Comparison of ENCODE assay signal across 8 mouse cellular contexts in the genomic region with DNA sequence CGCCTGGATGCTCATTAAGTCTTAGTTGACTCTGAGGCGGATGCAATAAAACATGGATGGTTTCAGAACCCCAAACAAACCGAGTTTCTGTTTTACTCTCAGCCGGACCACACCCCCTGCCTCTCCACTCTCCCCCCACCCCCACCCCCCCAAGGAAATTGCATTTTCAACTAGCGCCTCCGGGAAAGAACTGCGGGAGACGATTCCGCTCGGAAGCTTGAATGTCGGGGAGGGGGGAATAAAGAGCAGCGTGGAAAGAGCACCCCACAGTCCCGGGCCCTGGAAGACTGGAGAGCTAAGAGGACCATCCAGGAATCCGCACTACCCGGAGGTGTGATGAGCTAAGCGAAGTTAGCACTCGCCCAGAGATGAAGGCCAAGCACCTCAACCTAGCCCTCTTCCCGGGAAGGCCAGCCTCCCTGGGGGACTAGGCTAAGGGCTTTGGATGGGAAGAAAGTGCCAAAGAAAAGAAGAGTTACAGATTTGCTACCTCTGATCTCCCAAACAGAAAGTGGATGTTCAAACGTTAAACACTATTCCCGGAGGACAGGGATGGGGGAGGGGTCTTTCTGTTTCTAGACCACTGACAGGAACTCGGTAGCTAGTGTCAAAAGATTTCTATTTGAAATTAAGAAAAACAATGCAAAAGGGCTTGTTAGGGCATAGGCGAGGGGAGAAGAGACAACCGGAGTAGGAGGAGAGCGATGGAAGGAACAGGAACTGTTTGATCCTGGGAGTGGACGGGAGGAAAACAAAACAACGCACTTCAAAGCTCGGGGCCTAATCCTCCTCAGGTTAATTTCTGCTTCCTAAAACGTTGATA.
DNase-seq lines count a peak whose midpoint lies in the region; ATAC-seq lines count a peak whose summit lies in the region.

No protein-coding gene starts in this region.

- DNase-seq in cerebellum, postnatal 10 days: peak; percentile 37 to 42
- DNase-seq in cerebellum, postnatal 4 days (ENCODE audit: low spot score in 2 of 2): no peak
- DNase-seq in embryo, embryonic 11 days: peak; percentile 57
- DNase-seq in urinary bladder, postnatal 10 days (ENCODE audit: low spot score): no peak
- DNase-seq in cerebellum, adult 11-12 months: no peak

- peaks cover under 1% of the 10 kb centered on the region for H3K4me1 ChIP-seq in hindbrain, embryonic 16.5 days (ENCODE audit: control insufficient read depth, insufficient read depth, low read depth, low read length)
- H3K4me1 ChIP-seq in midbrain, embryonic 13.5 days (replicated peaks): peaks cover 35% of the 10 kb centered on the region

- peaks cover 20% of the 10 kb centered on the region for H3K27me3 ChIP-seq in hindbrain, embryonic 16.5 days (replicated peaks; ENCODE audit: control insufficient read depth, insufficient read depth, low read length)
- peaks cover 76% of the 10 kb centered on the region for H3K27me3 ChIP-seq in midbrain, embryonic 13.5 days

- H3K9ac ChIP-seq in hindbrain, embryonic 16.5 days (ENCODE audit: low read depth, low read length): no peak overlapping the region
- no peak overlapping the region for H3K9ac ChIP-seq in midbrain, embryonic 13.5 days (replicated peaks)

- 2% methylated on average over 28 of the region's 28 CpGs for WGBS in hindbrain, embryonic 16.5 days
- 1% methylated on average over 28 of the region's 28 CpGs for WGBS in midbrain, embryonic 13.5 days

- peak overlapping the region; percentile 49 for H3K4me2 ChIP-seq in hindbrain, embryonic 16.5 days (ENCODE audit: low read length)
- H3K4me2 ChIP-seq in midbrain, embryonic 13.5 days (replicated peaks): peak overlapping the region; percentile 46

- no peak for ATAC-seq in hindbrain, embryonic 16.5 days
- ATAC-seq in midbrain, embryonic 13.5 days: no peak
- ATAC-seq in CD4-positive, CD25-positive, alpha-beta regulatory T cell, adult 4 months: no peak

- H3K27ac ChIP-seq in hindbrain, embryonic 16.5 days (ENCODE audit: low read depth, low read length): no peak overlapping the region
- H3K27ac ChIP-seq in midbrain, embryonic 13.5 days: no peak overlapping the region

- H3K9me3 ChIP-seq in hindbrain, embryonic 16.5 days (ENCODE audit: control insufficient read depth, low read length): no peaks in the 10 kb centered on the region
- no peaks in the 10 kb centered on the region for H3K9me3 ChIP-seq in midbrain, embryonic 13.5 days

- peak overlapping the region; percentile 26 for H3K4me3 ChIP-seq in hindbrain, embryonic 16.5 days (ENCODE audit: low read length)
- H3K4me3 ChIP-seq in midbrain, embryonic 13.5 days (replicated peaks): peak overlapping the region; percentile 22; the same call in 1 of the 2 replicates

- no peaks in the 10 kb centered on the region for H3K36me3 ChIP-seq in hindbrain, embryonic 16.5 days (ENCODE audit: control insufficient read depth, insufficient read depth, low read length)
- no peaks in the 10 kb centered on the region for H3K36me3 ChIP-seq in midbrain, embryonic 13.5 days

Comparison
In these comparisons a context has a peak if more than half of its experiments do, and no peak if none do; other contexts are left out.
1. DNase-seq: peak in cerebellum, postnatal 10 days (2 of 2) and embryo, embryonic 11 days (single experiment); none in cerebellum, postnatal 4 days (0 of 2), urinary bladder, postnatal 10 days (single experiment) and cerebellum, adult 11-12 months (single experiment).